Mouse (Mus musculus) bone marrow macrophage, adult 2 months (primary cell): ENCODE data around the gene Pin1rt1. TPM values are rescaled to one million over a fixed set of nuclear protein-coding genes. Genes with fewer than 3 reads are reported as not detected.
A peak's percentile ranks its signal among the peaks of the same experiment; 100 is the strongest.

Experiments used
- H3K27ac ChIP-seq: 2 replicates; pipeline ENCODE4 v1.5.1; 2012; ENCODE audit warnings: low read depth, low read length; ENCODE audit not compliant: insufficient read depth
- H3K4me1 ChIP-seq: 2 replicates; pipeline ENCODE4 v1.6.1; 2012; ENCODE audit warnings: low read length; ENCODE audit not compliant: control insufficient read depth, insufficient read depth
- H3K4me3 ChIP-seq: 2 replicates; pipeline ENCODE4 v1.5.1; 2012; ENCODE audit warnings: mild to moderate bottlenecking, low read length, moderate library complexity; ENCODE audit not compliant: insufficient read depth
- CTCF ChIP-seq: IDR thresholded peaks from 2 replicates; pipeline ENCODE4 v1.5.1; 2012; ENCODE audit warnings: low read depth, mild to moderate bottlenecking, low read length, moderate library complexity
- POLR2A ChIP-seq: IDR thresholded peaks from 2 replicates; pipeline ENCODE4 v1.6.1; 2012; ENCODE audit warnings: mild to moderate bottlenecking, low read depth, low read length, borderline replicate concordance
- polyA plus RNA-seq: library from polyadenylated mRNA; stranded (reverse); fragments of >200 nt; gene quantifications from 2 replicates; pipeline ENCODE4 v1.2.4, GENCODE M21; 2012; ENCODE audit not compliant: missing spikeins, insufficient read depth, insufficient read length

Gene Pin1rt1
- not detected in 2 replicates for polyA plus RNA-seq

DNA sequence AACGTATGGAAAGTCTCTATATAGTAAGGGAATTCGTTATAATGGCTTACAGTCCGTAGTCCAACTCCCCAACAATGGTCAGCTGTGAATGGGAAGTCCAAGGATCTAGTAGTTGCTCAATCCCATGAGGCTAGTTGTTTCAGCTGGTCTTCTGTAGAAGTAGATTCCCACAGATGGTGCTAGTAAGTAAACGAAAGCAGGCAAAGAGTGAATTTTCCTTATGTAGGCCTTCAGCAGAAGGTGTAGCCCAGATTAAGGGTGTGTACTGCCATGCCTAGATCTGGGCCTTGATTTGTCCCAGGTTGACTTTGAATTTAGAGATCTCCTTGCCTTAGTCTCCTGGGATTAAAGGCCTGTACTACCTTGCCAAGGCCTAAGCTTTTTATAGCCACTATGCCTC is at the start of gene Pin1rt1:
Pin1rt1 (minus strand) TSS at position 101 of the 400 bp plus-strand sequence.
- Histone ChIP-seq H3K4me3 (no peak within 1 kb of the TSS), H3K27ac (no peak within 1 kb of the TSS), H3K4me1 (peaks cover 3% of the 10 kb centered on the region; the same call in 1 of the 2 replicates)
- TF ChIP-seq POLR2A (no peak), CTCF (no peak)

DNA sequence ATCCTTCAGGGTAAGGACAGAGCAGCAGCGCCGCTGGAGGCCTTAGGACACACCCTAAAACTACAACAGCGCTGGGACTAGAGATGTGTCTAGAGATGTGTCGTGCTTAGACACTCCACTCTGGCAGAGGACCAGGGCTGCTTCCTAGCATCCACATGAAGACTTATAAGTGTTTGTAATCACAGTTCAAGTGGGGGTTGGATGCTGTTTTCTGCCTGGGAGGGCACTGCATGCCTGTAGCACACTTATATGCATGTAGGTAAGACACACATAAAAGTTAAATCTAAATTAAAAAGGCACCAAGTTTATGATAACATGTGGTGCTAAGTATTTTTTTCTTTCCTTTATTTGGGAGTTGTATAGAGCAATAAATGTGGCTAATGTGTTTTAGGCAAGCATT is 47.8 kb upstream of the Pin1rt1 start:
- TF ChIP-seq POLR2A (no peak), CTCF (no peak)
- Histone ChIP-seq H3K4me3 (no peak overlapping the region), H3K27ac (no peak overlapping the region), H3K4me1 (no peaks in the 10 kb centered on the region)

DNA sequence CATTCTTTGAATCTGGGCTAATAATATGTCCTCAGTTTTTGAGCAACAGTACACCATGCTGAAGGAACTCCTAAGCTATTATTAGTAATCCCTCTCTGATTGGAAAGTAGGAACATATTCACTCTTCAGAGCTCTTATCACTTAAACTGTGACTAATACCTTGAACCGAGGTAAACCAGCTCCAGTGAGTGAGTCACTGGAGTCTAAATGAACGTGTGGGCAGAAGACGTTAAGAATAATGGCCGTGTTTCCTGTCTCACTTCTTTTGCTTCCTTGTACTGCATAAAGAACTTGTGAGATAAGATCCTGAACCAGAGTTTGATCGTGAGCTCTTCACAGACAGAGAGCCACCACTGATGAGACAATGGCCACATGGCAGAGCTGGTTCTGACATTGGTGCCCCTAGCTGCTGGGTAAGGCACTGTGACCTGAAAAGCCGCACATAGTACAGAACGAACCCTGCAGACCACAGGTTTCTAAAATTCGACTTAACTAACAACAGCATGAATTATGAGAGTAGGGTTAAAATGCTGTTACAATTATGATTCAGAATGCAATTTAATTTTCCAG is 47.0 kb upstream of the Pin1rt1 start:
- TF ChIP-seq CTCF (no peak), POLR2A (no peak)
- H3K27ac ChIP-seq = no peak overlapping the region

DNA sequence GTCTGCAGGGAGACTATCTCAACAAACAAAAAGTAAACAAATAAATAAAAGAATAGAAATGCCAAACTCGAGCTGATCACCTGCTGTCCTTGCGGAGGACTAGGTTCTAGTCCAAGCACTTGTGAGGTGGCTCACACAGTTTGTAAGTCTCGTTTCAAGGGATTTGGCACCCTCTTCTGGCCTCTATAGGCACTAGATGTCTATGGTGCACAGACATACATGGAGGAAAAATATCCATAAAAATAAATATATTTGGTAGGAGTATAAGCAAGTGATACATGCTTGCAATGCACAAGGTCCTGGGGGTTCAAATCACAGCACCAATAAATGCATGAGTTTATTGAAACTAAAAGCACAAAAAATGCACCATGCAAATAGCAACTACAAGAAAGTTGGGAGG is 34.4 kb upstream of the Pin1rt1 start:
- no peak overlapping the region for H3K4me3 ChIP-seq
- no peaks in the 10 kb centered on the region for H3K4me1 ChIP-seq
- H3K27ac ChIP-seq = no peak overlapping the region
- no peak for TF ChIP-seq POLR2A
- TF ChIP-seq CTCF = 0 out of 2 replicates have a peak, but pooled peaks have one; percentile 19

More for the DNA sequence above, 47.0 kb upstream of the Pin1rt1 start:
- no peaks in the 10 kb centered on the region for H3K4me1 ChIP-seq
- no peak overlapping the region for H3K4me3 ChIP-seq

DNA sequence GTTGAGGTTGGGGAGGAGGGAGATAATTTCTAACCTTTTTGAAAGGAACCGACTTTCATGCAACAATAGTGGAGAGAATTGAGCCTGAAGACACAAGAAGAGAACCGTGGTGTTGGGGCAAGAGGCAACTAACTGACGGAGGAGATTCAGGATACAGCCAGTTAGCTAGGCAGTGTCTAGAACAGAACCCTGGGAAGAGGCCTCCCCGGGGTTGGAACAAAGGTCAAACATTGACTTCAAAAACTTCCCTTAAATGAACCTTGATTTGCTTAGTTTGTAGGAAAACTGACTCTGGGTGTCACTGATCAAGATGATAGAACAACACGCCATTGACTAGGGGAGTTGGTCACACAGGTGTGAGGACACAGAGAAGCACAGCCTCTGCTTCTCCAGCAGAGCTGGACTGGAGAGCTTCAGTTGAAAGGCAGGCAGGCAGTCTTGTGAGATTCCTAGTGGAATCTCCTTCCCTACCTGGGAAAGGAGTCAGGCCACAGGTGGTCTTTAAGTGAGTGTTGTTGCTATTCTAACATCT is 32.5 kb upstream of the Pin1rt1 start:
- Histone ChIP-seq H3K4me3 (no peak overlapping the region), H3K4me1 (no peaks in the 10 kb centered on the region), H3K27ac (no peak overlapping the region)
- TF ChIP-seq POLR2A = no peak
- TF ChIP-seq CTCF = no peak

DNA sequence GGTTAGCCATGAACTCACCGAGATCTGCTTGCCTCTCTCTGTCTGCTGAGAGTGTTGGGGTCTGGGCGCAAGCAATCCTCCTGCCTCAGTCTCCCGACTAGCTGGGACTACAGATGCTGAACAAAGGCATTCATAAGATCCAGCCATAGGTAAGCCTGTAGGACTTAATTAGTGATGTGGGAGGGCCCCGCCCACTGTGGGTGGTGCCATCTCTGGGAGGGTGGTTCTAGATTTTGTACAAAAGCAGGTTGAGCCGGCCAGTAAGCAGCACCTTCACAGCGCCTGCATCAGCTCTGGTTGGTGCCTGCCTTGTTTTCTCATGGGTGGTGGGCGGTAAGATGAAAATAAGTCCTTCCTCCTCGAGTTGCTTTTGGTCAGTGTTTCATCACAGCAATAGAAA is 30.1 kb upstream of the Pin1rt1 start:
- Histone ChIP-seq H3K27ac (no peak overlapping the region), H3K4me1 (no peaks in the 10 kb centered on the region), H3K4me3 (no peak overlapping the region)
- TF ChIP-seq CTCF = no peak
- no peak for TF ChIP-seq POLR2A

DNA sequence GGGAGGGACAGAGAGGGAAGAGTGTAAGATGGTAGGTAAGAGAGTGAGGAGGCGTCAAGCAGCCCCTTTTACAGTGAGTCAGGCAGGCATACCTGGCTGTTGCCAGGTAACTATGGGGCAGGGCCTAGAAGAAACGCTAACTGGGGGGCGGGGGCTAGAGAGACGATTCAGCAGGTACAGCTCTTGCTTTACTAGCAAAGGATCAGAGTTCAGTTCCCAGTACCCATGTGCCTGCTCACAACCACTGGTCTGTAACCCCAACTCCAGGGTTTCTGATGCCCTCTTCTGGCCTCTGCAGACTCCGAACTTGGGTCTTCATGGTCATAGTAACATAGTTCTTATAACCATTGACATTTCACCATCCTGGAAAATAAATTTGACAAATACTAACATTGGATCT is 27.8 kb upstream of the Pin1rt1 start:
- H3K4me3 ChIP-seq = no peak overlapping the region
- H3K4me1 ChIP-seq = peaks cover 4% of the 10 kb centered on the region; the same call in 1 of the 2 replicates
- TF ChIP-seq POLR2A = no peak
- TF ChIP-seq CTCF = no peak
- H3K27ac ChIP-seq = no peak overlapping the region

DNA sequence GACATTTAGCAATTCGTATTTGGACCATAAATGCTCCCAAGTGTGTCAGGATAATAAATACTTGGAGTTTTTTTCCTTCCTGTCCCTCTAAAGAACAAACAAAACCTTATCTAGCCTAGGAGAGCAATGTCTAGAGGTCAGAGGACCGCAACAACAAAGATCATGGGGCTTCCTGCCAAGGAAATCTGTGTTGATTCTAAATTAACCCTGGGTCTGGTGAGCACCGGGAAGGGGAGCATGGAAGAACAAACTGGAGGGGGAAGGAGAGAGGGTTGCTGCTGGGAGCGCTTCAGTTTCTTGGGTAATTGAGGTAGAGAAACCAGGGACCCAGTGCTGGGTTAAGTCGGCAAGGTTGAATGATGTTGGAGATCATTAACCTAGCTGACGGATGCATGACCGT is 27.0 kb upstream of the Pin1rt1 start:
- TF ChIP-seq POLR2A (no peak), CTCF (no peak)
- H3K27ac ChIP-seq = no peak overlapping the region
- H3K4me1 ChIP-seq = peaks cover 4% of the 10 kb centered on the region; the same call in 1 of the 2 replicates
- H3K4me3 ChIP-seq = peak overlapping the region; percentile 87

DNA sequence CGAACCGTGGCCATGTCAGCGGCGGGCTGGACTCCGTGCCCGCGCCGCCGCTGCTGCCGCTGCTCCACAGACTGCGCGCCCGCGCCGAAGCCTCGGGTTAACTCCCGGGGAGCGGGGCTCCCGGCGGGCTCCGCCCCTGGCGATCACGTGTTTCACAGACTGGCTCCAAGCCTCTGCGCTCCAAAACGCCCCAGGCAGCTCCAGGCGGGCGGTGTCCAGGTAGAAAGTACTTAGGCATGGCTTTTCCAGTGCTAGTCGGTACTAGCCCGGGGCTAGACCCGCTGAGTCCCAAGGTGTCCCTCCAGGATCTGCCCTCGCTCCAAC is 26.5 kb upstream of the Pin1rt1 start, which contains the start of gene Depdc7:
Depdc7 (minus strand) TSS at position 138 of the 324 bp plus-strand sequence.
- H3K27ac ChIP-seq = no peak within 1 kb of the TSS
- TF ChIP-seq CTCF = no peak
- TF ChIP-seq POLR2A = no peak
- peaks cover 4% of the 10 kb centered on the region; the same call in 1 of the 2 replicates for H3K4me1 ChIP-seq
- peak within 1 kb of the TSS; percentile 87 for H3K4me3 ChIP-seq

DNA sequence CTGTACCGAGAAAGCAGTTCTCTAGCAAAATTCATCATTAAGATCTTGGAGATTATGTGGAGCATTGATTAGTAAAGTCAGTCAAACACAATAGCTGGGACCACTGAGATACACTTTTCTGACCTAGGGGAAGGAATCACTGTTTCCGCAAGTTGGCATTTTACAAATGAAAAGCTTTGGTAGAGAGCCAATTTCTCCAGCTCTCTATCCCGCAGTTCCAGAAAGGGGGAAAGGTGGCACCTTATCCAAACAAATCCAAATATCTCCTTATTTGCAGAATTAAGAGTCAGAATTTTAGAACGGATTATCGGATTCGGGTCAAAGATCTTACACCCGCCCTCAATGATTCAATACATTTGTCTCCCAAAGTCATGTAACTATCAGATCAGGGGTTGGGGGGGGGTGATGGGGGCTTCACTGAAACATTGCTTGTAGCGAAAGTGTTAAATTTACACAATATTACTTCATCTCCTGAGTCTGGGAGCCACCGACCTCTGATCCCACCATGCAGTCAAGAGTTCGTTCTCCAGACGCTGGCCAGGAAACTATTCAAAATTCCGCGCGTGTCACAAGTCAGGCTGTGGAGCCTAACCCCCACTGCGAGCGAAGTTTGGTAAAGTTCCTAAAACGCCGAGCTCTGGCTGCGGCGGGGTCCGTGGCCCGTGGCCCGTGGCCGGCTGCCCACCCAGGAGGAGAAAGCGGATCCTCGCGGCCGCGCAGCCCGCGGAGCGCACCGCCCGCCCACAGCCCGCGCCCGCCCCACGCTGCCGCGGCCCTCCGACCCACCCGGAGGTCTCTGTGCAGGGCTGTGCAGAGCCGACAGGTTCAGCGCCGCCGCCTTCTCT is 25.9 kb upstream of the Pin1rt1 start:
- Histone ChIP-seq H3K27ac (no peak overlapping the region), H3K4me3 (peak overlapping the region; percentile 87), H3K4me1 (peaks cover 4% of the 10 kb centered on the region; the same call in 1 of the 2 replicates)
- TF ChIP-seq POLR2A (no peak), CTCF (no peak)
